Mouse (Mus musculus): ENCODE measurements at regions not wholly inside any gene's neighbourhood (a gene's known extent, or its start where the extent isn't known, plus 50 kb on each side); places are given as distances from the start of the nearest gene placed in this dataset.
"Not testable (repeated sequence)": the region's sequence is repeated elsewhere in the genome, so short reads cannot be mapped to it uniquely, and the experiment has no call there.

DNA sequence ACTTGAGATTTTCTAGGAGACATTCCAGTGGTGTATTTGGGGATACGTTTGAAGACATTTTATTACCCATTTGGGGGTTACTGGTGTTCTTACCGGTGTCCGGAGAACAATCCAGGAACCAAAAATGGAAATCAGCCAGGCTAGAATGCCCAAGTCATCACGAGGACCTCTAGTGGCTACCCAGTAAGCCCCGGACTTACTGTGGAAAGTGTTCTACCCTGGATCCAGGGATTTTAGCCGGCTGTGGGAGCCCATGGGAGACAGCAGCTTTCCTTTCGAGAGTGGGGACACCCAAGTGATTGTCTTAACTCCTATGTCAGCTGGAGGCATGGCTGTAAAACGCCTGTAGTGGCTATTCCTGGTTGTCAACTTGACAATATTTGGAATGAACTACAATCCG, 77.0 kb upstream of the Lemd2 start:
- no peak for DNase-seq

DNA sequence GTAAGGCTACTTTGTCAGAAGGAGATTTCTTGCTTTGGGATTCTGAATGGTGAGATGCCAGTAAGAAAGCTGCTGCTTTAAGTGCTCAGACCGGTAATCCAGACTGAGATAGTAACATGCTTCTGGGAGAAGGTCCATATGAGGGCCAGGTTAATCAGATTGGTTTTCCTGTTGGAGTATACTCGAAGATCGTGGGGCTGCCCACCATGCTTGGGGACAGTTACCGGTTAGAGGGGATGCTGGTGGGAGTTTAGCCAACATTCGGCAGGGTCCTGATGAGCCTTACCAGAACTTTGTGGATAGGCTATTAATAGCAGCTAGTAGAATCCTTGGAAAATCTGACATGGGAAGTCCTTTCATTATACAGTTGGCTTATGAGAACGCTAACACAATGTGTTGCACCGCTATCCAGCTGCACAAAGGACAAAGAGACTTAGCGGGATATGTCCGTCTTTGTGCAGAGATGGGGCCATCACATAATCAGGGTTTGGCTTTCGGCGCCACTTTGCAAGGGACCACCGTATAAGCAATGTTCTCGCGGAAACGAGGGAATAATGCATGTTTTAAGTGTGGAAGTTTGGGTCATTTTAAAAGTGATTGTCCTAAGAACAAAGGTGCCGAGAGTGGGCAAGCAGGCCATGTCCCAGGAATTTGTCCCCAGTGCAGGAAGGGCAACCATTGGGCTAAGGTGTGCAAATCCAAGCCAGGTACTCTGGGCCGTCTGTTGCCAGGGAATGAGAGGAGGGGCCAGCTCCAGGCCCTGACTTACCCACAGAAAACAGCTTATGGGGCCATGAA, 75.4 kb upstream of the Lemd2 start:
- DNase-seq: not testable (repeated sequence)

DNA sequence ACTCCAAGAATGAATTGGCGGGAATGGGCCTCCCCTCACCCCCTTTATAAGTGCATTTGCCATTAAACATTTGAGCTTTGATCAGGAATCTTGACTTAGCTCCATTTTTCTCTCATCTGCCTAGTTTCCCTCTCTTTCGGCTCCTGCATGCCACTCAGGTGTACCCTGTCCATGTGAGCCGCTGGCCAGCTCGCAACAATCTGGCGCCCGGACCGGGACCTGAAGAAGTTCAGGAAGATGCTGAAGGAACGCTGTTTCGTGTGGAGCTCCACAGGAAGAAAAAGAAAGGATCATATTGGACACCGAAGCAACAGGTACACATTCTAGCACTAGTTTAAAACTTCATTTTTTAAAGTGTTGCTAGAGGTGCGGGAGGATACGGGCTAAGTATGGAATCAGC, 73.5 kb upstream of the Lemd2 start:
- not testable (repeated sequence) for DNase-seq

DNA sequence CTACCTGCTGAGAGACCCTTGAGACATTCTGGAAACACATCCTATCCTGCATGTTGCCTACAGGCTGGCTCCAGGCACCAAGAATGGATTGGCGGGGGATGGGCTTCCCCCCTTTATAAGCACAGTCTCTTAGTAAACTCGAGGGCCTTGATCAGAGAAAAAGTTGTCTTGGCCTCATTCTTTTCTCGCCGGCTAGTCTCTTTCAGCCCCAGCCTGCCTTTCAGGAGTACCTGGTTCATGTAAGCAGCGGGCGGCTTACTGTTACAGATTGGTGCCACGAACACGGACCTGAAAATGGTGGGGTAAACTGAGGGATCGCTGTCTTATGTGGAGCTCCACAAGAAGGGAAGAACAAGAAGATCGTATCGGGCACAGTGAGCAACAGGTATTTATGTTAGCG, 67.5 kb upstream of the Lemd2 start:
- not testable (repeated sequence) for DNase-seq

DNA sequence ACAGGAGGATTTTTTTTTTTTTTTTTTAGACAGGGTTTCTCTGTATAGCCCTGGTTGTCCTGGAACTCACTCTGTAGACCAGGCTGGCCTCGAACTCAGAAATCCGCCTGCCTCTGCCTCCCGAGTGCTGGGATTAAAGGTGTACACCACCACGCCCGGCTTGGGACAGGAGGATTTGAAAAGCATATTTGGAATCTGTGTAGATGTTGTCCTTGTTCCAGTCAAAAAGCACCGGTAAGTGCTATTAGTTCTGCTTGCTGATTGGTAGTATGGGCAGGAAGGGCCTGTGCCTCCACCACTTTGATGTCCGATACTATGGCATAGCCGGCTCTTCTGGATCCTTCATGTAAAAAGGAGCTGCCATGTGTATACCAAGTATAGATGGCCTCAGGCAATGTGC, 66.5 kb upstream of the Lemd2 start:
- DNase-seq: not testable (repeated sequence)

DNA sequence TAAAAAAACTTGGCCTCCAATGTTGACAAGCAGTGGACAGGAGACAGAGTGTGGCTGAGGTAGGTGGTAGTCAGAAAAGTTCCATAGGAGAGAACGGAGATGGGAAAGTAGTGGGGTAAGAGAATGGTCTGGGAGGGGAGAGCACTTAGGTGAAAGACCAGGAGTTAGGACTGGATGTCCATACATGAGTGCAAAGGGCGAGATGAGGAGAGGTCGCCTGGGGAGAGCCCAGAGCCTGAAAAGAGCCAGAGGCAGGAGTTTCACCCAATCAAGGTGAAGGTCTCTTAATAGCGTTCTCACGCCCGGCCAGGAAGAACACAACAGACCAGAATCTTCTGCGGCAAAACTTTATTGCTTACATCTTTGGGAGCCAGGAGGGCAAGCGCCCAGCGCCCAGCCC, 60.3 kb upstream of the Lemd2 start:
- DNase-seq: not testable (repeated sequence)

DNA sequence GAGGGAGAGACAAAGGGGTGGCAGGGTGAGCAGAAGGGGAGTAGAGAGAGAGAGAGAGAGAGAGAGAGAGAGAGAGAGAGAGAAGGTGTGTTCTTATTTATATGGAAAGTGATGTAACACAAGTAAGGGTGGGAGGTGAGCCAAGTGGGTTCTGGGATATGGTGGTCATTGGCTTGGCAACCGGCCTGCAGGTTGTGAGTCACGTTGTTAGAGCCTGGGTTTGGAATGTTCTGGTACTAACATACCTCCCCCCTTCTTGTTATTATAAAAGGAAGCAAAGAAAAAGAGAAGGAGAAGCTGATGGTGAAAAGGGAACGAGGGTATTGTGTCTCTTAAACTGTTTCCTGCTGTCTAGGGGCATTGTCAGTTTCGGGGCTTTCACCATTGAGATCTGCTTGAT, 58.3 kb upstream of the Lemd2 start:
- no peak for DNase-seq

DNA sequence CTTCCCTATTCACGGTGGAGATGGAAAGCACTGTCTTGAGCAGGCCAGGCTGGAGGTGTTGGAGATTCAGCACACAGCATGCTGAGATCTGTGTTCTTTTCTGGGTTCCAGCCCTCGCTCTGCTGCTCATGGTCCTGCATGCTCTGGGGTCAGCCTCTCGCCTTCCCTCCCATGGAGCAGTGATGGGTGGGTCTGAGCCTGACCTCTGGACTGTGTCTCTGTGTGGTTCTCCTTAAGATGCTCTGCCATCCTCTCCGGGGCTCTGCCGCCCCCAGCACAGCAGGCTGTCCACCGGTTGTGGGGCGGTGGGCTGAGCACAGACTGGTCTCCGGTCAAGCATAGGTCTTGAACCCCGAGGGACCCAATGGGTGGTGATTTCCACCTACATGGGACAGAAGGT, 57.7 kb upstream of the Lemd2 start:
- no peak for DNase-seq

DNA sequence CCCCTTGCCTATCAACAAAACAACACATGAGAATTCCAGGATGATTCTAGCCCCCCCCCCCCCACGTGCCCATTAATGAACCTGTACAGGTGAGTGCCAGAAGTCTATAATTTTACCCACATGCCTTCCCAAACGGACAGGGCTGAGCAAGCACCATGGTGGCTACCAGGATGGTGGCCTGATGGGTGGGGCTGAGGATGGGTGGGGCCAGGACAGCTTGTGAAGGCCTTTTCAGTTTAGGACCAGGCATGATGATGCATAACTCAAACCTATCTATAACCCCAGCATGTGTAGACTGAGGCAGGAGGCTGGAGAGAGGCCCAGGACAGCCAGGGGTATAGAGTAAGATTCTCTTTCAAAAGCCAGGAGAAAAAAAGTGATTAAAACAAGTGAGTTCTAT, 57.0 kb upstream of the Lemd2 start:
- DNase-seq: no peak

DNA sequence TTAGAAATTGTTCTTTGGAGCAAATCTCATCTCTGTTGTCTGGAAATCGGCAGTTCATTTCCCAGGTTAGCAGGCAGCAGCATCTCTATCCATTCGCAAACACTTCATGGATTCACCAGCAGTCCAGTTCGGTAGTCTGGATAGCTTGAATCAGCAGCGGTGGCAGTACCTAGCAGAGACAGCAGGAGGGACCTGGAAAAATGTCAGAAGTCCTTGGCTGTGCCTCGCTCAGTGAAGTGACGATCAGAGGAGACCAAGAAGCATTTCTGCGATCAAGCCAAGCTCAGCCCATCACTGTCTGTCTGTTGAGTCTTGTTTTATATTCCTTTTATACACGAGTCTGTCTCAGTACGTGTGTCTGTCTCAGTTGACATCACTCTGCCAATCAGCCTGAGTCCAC, 55.8 kb upstream of the Lemd2 start:
- DNase-seq: no peak

DNA sequence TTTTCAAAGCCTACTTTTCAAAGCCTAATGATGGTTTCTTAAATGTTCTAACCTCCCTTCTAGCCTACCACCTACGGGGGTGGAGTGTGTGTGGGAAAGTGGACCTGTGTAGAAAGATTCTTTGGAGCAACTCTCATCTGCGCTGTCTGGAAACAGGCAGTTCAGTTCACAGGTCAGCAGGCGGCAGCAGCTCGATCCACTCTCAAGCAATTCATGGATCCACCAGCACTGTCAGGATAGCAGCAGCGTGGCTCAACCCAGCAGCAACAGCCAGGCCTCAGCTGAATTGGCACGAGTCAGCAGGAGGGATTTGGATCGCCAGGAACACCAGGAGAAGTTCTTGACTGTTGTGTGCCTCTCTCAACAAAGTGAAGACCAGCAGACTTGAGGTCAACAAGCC, 53.1 kb upstream of the Lemd2 start:
- DNase-seq: no peak

DNA sequence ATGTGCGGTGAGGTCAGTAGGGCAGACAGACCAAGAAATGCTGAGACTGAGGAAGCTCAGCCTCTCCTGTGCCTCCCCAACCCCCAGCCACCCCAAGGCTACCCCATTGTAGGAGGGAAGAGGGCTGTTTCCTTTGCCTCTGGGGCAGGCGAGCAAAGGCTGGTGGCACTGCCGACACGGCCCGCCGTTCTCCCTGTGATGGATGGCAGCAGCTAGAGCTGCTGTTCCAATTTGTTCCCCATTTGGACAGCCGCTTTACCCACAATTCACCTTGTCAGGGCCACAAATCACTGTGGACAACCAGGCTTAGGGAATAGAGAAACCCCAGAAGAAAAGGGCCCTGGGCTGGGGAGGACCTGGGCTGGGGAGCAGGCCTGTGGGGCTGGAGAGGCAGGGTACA, 51.5 kb upstream of the Lemd2 start:
- no peak for DNase-seq
